Mouse (Mus musculus) CD4-positive naive resting alpha-beta T cell, adult 57 days (primary cell): ENCODE measurements around the gene Shc1. TPM values are rescaled to one million over a fixed set of nuclear protein-coding genes. Genes with fewer than 3 reads are reported as not detected.

Source experiments
- total RNA-seq: library from RNA; stranded (reverse); gene quantifications from one replicate; pipeline ENCODE4 v1.2.4, GENCODE M21; 2023

Shc1 gene
- total RNA-seq = 96.2 TPM

DNA sequence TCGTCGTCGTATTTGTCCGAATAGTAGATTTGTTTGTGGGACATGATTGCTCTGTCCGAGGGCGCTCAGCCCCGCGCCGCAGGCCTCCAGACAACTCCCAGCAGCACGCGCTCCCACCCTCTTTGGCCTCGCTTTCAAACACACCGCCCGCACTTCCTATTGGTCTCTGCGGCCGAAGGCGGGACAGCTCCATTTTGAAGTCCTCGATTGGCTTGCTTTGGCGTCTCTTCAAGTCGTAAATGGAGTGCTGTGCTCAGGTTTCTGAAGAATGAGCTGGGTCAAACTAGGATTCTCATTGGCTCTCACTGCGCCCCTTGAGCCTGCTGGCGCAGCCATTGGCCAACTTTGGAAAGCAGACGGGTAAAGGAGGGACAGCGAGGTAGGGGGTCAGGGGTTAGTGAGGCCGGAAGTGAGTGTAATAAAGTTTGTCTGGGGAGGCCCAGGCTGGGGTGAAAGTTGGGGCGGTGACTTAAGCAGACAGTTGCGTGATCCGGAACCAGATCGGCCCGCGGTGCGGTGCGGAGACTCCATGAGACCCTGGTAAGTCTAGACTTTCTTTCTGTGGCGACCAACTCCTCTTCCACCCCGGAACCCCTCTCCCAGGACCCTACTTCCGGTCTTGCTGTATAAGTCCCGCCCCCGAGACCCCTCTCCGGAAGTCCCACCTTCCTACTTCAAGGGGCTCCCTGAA lies at the start of gene Shc1, which contains the start of gene Cks1b:
TSS of gene Shc1 (plus strand) at position 274 of the 691 bp plus-strand sequence.
TSS of gene Cks1b (minus strand) at position 214 of the 691 bp plus-strand sequence.

DNA sequence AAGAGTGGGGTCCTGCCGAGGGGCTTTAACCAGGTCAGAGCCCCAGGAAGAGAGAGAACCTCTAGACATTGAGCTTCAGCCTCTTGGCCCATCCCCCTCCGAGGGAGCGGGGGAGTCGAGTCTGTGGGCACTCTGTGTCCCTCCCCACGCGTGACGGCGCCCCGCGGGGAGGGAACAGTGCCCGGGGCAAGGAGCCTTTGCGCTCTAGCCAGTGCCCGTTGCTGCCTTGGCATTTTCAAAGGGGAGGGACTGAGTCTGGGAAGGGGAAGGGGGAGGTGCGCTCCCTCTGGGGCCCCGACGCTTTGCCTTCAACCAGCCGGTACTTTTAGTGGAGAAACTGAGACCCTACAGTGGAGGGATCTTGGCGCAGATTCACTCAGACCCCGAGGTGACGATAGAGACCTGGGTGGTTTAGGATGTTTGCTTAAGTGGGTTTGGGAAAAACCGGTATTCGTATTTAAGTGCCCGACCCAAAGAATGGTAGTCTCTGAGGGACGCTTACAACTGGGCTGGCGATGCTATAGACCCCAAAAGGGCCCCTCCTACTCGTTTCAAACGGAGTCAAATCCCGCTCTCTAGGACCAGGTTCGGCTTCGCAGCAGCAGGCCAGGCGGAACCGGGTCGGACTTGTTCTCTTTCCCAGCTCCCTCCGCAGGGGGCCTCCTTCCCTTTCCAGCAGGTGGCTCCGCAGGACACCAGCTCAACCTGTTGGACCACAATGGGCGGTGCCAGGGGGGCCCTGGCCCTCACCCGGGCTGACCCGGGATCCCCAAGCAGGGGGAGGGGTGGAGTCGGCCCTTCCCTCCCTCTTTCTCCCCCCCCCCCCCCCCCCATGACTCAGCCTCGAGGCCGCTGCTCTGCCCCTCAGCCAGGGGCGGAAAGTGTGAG lies 24.0 kb upstream of the Shc1 start, which contains the start of gene Zbtb7b:
TSS of gene Zbtb7b (minus strand) at position 771 of the 888 bp plus-strand sequence.

DNA sequence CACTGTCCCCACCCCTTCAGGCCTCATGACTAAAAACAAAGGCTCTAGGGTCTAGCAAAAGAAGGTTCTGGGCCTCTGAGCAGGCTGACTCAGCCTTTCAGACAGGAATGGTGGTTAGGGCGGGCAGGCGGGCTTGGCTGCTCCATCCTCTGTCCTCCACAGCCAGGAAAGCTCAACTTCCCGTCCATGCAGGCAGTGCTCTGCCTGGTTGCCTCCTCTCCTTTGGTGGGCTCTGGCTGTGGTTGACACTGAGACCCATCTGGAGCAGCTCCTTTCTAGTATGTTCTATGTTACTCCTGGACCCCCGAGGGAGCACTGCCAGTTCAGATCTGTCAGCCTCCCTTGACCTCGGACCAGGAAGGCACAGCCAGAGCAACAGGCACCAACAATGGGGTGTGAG lies 15.6 kb upstream of the Shc1 start, which contains the start of gene Lenep:
TSS of gene Lenep (minus strand) at position 101 of the 400 bp plus-strand sequence.

DNA sequence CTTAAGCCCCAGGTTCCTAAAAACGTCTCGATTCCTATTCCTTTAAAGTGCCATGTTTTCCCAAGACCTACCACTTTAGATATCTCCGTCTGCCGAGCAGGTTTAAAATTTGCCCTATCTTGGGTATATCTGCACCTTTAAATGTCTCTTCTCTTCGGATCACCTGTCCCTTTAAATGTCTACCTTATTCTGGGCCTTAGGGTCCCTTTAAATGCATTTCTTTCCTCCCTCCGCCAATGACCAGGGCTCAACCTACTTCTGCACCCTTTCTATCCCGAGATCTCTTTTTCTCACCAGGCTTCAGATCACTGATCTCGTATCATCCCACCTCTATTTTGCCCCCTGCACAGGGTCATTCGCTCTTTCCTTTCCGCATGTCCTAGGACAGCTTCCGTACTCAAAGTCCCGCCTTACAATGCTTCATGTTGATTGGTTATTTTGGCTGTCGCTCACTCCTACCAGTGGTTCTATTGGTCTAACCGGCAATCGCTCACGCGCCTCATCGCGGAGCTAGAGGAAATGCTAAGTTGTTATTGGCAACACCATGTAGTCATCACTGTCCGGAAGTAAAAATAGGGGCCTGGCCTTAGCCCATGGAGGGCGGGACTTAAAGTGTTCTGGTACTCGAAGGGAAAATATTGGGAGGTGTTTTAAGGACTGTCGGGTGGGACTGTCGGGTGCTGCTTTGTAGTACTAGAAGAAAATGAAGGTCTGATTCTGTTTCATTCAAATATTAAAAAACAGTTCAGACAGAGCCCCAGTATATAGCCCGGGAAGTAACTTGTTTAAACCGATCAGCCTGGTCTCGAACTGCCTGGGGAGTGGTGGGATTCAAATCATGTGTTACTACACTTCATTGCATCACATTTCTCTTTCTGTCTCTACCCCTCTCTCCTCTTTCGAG lies 6.5 kb upstream of the Shc1 start, which contains the start of gene Flad1:
TSS of gene Flad1 (minus strand) at position 381 of the 904 bp plus-strand sequence.

DNA sequence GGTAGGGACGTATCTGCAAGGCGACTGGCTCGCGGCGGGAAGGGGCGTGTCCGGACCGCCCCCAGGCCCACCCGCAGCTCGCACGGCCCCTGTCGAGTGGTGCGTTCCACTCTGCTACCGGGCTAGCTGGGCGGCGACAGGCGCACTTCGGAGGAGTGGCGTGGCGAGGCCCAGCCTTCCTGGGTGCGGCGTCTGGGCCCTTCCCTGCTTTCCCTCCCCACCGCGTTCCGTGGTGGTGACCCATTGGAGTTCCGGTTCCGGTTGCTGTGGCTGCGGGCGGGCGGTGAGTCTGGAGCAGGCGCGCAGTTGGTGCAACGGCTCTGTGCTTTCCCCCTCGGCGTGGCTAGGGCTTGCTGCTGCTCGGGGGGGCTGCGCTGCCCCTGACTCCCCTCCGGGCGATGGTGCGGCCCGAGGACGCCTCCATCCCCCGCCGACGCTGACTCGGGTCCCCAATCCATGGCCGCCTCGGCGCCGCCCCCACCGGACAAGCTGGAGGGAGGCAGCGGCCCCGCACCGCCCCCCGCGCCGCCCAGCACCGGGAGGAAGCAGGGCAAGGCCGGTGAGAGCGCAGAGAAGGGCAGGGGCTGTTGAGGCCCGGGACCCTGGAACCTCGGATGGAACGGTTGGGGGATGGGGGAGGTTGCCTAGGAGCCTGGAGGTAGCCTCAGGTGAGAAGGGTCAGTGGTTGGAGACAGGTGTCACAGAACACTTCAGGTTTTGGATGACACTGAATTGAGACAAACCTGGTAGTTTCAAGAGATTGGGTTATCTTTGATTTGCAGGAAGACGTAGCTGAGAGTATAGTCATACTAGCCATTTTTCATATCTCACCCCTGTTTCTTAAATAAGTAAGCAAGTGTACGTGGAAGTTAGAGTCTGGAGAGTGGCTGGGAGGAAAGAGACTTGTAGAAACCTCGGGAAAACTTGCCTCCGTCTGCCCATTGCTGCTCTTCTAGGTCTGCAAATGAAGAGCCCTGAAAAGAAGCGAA lies 12.2 kb downstream of the Shc1 start, which contains the start of gene Pygo2:
TSS of gene Pygo2 (plus strand) at position 44 of the 989 bp plus-strand sequence.

GRCm38 (mm10) chr3:89436176-89437113 lies 18.2 kb downstream of the Shc1 start, which contains the start of gene Pbxip1:
TSS of gene Pbxip1 (plus strand) at chr3:89436706.

GRCm38 (mm10) chr3:89454401-89455177 lies 36.3 kb downstream of the Shc1 start, which contains the start of gene Pmvk:
TSS of gene Pmvk (plus strand) at chr3:89454541.

Other genes starting within 250 kb of the Shc1 start
- gene Scamp3, start 241.0 kb upstream of the Shc1 start, total RNA-seq = 156 TPM
- 129 TPM for gene Fam189b, start 235.3 kb upstream of the Shc1 start, total RNA-seq
- gene Gba, start 215.5 kb upstream of the Shc1 start, total RNA-seq = 61.2 TPM
- gene Thbs3, start 203.3 kb upstream of the Shc1 start, total RNA-seq = 12.1 TPM
- 205 TPM for gene Mtx1, start 191.4 kb upstream of the Shc1 start, total RNA-seq
- 0.50 TPM for gene Muc1, start 189.4 kb upstream of the Shc1 start, total RNA-seq
- gene Krtcap2, start 172.5 kb upstream of the Shc1 start, total RNA-seq = 94.5 TPM
- 2.0 TPM for gene Trim46, start 172.1 kb upstream of the Shc1 start, total RNA-seq
- 55.3 TPM for gene Dpm3, start 159.1 kb upstream of the Shc1 start, total RNA-seq
- 113 TPM for gene Slc50a1, start 147.9 kb upstream of the Shc1 start, total RNA-seq
- 0.41 TPM for gene Efna1, start 137.3 kb upstream of the Shc1 start, total RNA-seq
- not detected for gene Efna3, start 95.5 kb upstream of the Shc1 start, total RNA-seq
- not detected for gene Efna4, start 80.4 kb upstream of the Shc1 start, total RNA-seq
- 19.3 TPM for gene Adam15, start 68.4 kb upstream of the Shc1 start, total RNA-seq
- 0.24 TPM for gene Dcst2, start 56.5 kb upstream of the Shc1 start, total RNA-seq
- not detected for gene Dcst1, start 53.2 kb upstream of the Shc1 start, total RNA-seq
- 111 TPM for gene Zbtb7b, start 23.7 kb upstream of the Shc1 start, total RNA-seq
- gene Lenep, start 15.7 kb upstream of the Shc1 start, total RNA-seq = not detected
- gene Flad1, start 6.6 kb upstream of the Shc1 start, total RNA-seq = 29.4 TPM
- gene Cks1b, start 60 bp upstream of the Shc1 start, total RNA-seq = 2.8 TPM
- 54.1 TPM for gene Pygo2, start 11.8 kb downstream of the Shc1 start, total RNA-seq
- gene Pbxip1, start 18.3 kb downstream of the Shc1 start, total RNA-seq = 115 TPM
- gene Pmvk, start 36.1 kb downstream of the Shc1 start, total RNA-seq = 8.2 TPM
- gene Kcnn3, start 101.7 kb downstream of the Shc1 start, total RNA-seq = not detected